Mouse (Mus musculus): ENCODE measurements around the gene Mylk.

Mylk gene

DNA sequence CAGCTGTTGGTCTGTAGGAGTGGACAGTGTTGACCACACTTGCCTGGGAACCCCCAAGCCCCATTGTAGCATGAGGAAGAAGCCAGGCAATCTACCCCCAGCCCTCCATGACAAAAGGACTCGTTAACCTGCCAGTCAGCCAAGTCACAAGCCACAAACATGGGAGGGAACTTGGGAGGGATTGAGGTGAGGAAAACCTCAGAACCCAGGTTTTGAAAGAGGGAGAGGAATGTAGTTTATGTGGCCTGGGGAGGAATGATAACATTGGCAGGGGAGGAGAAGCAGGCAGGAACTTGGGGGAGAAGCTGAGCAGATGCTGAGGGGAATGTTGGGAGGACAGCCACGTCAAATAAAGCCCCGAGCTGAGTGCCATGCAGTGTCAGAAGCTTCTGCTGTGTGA is 196.9 kb downstream of the Mylk start:
- no peak for DNase-seq (ENCODE audit: low spot score in 2 of 2)

DNA sequence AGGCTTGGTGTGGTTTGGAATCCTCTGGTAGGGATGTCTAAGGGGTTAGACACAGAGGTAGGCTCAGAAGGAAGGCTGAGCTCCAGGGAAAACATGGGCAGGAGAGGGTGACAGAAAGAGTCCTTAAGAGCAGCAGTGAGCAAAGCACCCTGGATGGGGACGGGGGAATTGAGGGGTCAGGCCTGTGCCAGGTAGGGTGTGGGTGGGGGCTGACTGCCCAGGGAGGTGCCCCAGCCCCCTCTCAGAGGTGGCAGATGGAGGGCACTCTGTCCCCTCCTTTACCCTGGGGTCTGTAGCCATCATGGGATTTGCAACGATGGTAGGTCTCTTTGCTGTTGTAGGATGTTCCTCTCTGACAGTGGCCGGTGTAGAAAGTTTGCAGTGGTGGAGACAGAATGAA is 201.3 kb downstream of the Mylk start:
- DNase-seq (ENCODE audit: low spot score in 2 of 2): no peak

DNA sequence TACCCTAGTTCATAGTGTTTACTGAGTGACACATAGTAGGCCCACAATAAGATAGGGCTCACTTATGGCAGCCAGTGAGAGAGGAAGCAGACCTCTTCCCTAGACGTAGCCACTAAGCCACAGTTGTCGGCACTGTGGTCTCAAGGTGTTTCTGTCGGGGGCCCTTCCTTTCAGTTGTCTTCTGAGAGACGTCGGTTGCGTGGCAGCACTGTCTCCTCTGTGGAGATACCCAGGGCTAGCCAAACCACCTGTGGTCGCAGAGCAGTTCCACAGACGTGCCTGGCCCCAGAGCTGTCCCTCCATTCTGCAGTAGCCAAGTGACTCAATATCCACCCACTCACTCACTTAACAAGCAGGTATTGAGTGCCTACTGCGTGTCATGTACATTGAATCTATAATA is 205.9 kb downstream of the Mylk start:
- no peak for DNase-seq (ENCODE audit: low spot score in 2 of 2)

DNA sequence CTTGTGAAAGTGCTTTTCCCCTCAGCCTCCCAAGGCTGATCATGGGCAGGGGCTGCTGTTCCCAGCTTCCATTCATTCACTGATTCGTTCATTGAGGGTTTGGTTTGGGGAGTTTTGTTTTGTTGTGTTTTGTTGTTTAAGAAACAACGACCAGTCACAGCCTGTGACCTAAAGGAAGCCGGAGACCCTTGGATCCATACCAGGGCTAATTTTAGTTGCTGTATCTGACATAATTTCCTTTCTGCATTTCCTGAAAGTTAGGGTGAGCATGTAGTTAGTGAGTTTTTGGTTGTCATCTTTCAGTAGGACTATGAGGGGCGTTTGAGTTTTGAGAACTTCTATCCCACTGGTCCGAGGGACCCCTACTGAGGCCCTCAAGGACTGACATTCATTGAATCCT is 207.2 kb downstream of the Mylk start:
- no peak for DNase-seq (ENCODE audit: low spot score in 2 of 2)

DNA sequence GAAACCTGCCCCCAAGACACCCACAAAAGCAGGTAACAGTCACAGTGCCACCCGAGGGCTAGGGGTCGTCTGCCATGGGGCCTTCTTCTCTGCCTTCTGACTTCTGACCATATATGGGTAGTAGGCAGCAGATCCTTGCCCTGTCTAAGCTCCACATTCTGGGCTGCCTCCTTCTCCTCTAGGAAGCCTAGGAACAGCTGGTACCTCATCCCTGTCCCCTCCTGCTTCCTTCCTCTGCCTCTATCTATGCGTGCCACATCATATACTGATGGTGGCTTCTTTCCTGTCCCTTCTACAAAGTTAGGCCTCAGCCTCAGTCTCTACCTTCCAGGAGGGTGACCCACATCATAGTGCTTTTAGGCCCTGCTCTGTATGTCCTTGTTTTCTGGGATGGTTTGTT is 207.8 kb downstream of the Mylk start:
- DNase-seq (ENCODE audit: low spot score in 2 of 2): no peak

DNA sequence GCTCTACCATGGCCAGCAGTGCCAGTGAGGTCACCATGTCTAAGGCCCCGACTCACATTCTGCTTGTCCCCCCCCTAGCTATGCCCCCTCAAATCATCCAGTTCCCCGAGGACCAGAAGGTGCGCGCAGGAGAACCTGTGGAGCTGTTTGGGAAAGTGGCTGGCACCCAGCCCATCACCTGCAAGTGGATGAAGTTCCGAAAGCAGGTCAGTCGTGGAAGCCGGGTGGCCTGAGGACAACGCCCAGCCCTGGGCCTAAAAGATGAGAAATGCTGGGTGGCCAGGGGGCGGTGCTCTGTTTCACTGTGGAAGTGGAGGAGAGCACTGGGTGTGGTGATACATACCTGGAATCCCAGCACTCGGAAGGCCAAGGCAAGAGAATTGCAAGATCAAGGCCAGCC is 208.5 kb downstream of the Mylk start:
- no peak for DNase-seq (ENCODE audit: low spot score in 2 of 2)

DNA sequence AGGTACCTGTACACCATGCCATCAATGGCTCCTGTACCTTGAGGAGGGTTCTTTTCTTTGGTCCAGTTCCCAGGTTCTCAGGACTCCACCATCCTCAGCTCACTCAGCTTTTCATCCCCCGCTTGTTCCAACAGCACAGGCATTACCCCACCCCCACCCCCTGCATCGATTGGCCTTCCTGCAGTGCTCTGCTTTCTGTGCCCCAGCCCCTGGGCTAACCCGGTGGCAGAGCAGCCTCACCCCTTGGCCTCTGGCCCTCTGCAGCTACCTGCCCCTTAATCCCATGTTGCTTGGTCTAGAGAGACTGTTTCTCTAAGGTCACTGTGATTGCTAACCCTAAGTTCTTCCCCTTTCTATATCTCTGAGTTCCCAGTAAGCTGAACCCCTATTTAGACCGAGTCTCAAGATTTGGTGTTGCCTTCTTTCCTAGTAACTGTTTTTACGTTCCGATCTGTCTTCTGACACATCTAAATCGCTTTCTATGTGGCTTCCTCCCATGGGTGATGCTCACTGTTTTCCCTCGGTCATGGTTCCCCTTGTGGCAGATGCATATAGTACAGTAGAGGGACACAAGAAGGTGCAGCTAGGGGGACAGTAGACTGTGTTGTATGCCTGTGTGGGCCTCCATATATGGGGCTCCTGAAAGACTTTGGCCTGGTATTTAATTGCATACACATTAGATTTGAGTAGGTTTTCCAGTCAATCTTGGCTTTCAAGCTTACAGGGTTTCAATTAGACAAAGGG is 212.6 kb downstream of the Mylk start:
- no peak for DNase-seq (ENCODE audit: low spot score in 2 of 2)

DNA sequence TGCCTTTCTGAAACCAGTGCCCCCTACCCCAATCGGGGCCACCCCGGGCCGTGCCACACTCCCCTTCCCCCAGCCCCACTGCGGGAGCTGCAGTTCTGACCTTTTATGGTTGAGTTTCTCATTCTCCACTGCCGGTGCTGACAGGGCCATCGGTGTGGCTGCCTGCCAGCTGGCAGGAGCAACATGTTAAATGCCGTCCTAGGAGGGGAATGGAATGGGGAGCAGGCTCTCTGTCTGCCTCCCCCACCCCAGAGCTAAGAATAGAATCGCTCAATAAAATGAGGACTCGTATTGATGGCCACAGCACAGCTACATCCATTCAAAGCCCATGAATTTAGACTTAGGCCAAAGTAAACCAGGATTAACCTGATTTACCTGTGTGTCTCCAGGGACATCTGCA is 213.7 kb downstream of the Mylk start:
- DNase-seq (ENCODE audit: low spot score in 2 of 2): peak; percentile 9 to 26

DNA sequence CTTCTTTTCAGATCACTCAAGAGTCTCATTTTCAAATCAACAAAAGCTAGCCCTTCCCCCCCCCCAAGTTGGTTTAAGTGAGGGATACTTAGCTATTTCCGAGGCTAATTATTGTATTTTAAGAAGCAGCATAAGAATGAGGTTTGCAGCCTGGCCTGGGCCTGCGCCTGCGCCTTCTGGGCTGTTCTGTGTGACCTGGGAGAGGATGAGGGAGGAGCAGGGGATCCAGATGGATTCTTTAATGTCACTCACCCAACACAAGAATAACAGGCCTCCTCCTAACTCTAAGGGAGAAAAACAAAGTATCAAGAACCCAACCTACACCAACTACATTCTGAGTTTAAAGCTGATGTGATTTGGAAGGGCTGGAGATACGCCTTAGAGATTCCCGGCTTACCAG is 214.3 kb downstream of the Mylk start:
- DNase-seq (ENCODE audit: low spot score in 2 of 2): peak in 1 of 2 experiments; percentile 22

DNA sequence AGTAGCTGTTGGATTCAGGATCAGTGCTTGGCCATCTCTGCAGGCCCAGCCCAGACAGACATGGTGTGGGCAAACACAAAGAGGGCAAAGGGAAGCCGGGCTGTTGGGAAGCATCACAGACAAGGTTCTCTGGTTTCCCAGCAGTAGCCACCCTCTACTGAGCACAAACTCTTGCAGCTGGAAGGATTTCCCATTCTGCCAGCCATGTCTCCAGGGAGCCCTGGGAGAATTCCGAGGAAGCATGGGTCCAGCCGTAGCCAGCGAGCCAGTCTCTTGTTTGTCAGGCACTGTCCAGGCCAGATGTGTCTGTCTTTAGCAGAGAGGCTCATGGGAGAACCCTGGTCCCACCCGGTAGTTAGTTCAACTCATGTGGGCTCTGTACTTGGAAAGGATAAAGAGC is 215.2 kb downstream of the Mylk start:
- no peak for DNase-seq (ENCODE audit: low spot score in 2 of 2)

DNA sequence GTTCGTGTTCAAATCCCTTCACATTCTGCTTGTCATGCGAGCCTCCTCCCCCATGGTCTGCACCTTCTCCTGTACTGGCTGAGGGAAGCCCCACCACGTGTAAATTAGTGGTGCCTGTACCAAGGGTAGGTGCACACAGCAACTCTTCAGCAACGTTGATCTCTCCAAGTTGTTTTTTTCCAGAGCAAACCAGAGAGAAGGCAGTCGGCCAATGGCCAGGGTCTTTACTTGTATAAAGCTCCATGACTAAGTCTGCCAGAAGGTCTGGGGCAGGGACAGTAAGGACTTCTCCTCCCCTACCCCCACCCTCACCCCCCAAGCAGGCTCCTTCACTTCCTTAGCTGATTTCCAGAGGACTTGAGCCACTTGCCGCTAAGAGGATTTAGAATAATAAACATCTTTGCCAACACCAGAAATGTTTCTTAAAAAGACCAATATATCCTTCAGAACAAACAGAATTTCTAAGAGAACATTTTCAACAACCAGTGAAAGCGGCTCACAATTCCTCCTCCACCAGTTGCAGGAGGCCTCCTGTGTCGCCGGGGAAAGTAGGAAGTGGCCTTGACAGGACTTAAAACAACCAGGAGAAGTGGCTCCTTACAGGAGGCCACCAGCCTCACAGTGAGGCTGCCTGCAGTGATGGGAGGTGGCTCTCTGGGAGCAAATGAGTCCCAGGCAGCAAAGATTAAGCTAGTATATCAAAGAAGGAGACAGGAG is 216.0 kb downstream of the Mylk start:
- no peak for DNase-seq (ENCODE audit: low spot score in 2 of 2)

DNA sequence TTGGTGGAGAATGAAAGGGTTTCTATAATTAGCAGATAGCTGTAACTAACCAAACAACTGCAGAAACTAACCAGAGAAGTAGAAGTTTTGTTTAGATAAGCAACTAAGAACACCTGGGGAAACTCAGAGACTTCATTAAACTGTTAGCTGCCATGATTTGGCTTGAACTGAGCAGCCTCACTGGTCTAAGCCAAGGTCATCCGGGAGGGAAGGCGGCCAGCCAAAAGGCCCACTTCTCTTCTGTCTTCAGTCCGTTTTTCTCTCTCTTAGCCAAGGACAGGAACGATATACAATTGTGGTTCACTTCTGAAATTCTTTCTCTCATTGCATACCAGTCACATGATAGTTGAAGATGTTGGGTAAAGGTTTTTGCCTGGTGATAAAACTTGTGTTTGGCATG is 217.3 kb downstream of the Mylk start:
- DNase-seq (ENCODE audit: low spot score in 2 of 2): no peak

DNA sequence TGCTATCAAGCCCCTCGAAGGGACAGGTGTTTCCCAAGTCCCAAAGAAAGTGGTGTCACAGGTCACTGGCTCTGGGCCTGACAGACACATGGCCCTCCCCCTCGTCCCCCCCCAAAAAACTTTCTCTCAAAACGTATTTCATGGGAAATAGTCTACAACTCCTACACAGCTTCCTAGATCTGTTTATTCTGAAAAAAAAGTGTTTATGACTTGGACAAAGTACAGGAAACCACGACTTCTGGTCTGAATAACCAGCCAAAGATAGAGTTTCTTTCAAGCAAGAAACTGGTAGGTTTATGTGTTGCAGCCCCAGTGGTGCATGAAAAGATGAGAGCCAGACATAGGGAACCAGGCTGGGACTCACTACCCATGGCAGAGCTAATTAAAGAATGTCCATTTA is 218.0 kb downstream of the Mylk start:
- no peak for DNase-seq (ENCODE audit: low spot score in 2 of 2)

DNA sequence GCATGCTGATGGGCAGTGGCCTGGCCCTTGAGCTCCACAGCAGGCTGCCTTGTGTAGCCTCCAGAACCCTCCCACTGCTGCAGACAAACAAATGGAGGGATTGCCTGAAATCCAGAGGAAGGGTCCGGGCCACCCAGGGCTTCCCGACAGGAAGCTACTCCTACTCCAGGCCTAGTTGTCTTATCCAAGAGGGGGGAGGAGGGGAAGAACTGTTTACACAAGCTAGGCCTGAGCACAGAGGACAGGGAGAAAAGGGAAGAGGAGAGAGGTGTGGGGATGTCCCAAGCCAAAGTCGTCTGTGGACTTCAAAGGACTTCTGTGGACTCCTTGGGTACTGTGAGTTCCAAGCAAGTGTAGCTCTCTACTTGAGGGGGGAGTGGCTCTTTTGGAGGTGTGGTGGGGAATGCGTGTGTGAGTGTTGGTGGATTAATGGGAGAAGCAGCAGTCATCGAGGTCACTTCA is 221.6 kb downstream of the Mylk start:
- no peak for DNase-seq (ENCODE audit: low spot score in 2 of 2)

DNA sequence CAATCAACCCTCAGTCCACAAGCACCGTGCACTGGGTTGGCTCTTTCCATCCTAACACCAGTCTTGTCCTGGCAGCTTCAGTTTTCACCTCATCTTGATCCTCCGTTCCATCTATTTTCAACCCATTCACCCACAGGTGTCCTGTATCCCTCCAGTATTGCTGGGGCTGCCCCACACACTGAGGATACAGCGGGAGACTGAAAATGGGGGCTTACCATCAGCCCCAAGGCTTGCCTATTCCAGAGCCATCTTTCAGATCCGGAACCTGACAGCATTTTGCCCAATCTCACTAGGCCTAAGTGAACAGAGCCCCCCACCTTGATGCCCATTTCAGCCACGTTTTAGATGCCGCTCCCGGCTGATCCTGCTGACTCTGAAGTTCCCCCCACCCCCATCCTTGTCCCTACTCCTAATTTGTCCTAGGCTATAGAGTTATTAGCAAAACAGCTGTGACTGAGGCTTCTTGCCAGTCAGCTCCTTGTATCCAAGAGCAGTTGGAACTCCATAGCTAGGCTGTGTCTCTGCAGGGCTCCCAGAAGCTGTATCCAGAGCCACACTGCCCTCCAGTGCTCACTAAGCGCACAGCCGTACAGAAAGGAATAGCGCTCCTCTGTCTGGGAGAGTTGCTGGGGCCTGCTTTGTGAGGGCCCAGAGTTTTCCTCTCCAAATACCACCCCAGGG is 222.2 kb downstream of the Mylk start:
- DNase-seq (ENCODE audit: low spot score in 2 of 2): no peak

DNA sequence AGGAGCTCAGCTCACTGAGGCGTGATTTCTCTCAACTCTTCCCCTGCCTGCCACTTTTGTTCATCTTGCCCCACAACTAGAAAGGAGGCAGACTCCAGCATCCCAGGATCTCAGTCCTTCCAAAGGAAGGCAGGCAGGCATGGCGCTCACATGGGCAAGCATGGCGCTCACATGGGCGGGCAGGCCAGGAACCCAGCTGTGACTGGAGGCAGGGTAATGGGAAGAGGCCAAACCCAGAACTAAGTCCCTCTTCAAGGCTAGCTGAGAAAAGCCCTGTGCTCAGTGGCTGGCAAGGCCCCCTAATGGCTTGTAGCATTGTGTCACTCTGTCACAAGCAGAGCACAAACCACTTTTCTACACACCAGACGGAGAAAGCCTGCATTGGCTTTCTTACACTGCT is 223.2 kb downstream of the Mylk start:
- DNase-seq (ENCODE audit: low spot score in 2 of 2): no peak

DNA sequence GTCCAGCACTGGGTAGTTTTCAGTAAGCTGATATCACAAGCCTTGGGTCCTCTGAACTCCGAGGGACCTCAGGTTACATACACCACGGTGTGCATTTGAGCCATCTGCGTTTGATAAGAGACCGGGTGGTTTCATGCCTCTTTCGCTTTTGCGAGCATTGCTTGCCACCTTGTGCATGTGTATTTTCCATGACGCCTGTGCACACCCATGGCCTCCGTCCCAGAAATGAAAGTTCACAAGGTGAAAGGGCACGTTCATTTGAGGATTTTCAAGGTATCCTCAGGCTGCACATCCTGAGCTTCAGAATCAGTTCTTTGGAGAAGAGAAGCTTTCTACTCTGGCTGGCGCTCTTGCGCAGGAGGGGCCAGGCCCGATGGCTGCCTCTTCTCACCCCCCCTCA is 227.5 kb downstream of the Mylk start:
- DNase-seq (ENCODE audit: low spot score in 2 of 2): no peak

DNA sequence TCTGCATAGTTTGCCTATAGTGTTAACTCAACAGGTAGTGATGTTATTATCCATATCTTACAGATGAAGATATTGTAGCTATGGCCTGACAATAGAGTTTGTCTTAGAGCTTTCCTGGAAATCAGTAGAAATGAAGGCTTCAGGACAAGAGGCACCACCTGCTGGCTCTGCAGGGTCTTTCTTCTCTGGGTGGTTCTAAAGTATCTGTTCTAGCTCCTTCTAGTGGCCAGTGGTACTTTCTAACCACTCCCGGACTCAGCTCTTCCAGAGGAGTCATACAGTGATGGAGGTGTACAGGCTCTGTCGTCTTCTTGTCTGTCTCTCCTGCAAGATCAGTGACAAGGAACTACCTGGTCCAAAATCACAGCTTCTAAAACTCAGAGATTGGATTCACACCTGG is 230.5 kb downstream of the Mylk start:
- no peak for DNase-seq (ENCODE audit: low spot score in 2 of 2)

DNA sequence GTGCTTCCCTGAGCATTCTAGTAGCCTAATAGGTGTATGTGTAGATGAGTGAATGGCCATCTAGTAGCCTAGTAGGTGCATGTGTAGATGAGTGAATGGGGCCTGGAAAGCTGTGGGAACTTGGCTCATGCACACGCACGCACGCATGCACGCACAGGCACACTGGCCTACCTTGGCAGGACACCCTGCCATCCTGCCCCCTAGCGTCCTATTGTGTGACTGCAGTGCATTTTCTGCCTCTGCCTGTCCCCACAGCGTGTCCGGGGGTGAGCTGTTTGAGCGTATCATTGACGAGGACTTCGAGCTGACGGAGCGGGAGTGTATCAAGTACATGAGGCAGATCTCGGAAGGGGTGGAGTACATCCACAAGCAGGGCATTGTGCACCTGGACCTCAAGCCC is 231.6 kb downstream of the Mylk start:
- DNase-seq (ENCODE audit: low spot score in 2 of 2): no peak

DNA sequence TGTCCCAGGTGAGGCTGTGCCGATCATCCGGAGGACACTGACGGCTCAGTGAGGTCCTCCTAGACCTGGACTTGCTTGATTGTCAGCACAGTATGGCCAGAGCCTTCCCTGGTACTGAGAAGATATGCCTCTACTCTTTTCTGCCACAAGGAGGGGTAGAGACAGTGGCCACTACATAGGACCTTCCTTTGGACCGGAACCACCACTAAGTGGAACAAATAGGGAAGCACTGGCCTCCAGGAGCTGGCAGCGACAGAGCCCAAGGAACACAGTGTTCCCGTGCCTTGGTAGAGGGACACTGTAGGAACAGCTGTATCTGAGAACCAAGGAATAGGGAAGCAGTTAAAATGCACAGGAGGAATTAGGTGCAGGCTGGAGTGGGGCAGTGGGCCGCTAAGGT is 233.0 kb downstream of the Mylk start:
- no peak for DNase-seq (ENCODE audit: low spot score in 2 of 2)

DNA sequence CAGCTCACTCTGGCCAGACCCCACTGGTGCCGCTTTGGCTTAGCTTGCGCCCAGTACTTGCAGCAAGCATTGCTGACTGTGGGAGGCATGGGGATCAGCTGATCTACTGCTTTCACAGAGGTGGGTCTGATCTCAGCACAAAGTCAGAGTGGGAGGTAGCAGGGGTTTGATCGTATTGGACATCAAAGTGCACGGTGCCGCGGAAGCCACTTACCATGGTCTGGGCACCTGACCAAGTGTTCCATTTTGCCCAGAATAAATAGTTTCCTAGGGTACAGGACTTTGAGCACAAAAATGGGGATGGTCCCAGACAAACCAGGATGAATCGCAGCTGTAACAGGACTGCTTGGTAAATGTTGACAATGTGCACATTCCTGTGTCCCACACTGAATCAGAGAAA is 236.0 kb downstream of the Mylk start:
- no peak for DNase-seq (ENCODE audit: low spot score in 2 of 2)

DNA sequence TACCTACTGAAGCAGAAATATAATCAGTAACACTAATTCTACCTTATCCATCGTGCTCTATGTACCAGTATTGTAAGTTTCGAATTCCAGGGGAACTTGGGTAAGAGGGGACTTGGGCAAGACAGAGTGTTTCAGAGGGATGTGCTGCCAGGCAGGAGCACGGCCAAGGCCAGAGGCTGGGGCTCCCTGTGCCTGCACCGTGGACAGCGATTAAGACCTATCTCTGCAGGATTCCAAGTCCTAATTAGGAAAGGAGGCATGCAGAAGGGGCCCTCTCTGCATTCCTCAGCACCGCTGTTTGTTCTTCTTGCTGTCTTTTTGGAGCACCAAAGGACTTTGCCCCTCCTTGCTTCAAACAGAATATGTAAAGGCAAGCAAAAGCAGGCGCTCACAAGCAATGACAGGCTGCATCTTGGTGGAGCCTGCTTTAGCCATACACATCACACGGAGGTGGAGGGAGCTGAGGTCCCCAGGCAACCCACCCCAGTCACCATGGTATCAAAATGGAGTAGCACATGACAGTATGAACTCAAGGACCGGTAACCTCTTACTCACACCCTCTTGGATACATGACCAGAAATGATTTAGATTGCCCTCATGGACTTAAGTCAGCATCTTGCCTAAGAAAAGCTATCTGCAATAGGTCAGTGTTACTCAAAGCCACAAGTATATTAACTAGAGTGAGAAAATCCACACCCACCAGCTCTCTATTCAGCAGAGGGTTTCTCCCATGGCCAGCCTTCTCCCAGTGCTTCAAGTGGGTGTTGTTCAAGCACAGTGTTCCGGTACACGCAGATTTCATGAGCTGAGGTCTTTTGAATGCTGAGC is 239.4 kb downstream of the Mylk start:
- DNase-seq (ENCODE audit: low spot score in 2 of 2): no peak

Measured in spleen, postnatal 36 days (tissue).